Mouse (Mus musculus) A20 (cell line): Measurements from ENCODE around the gene Crtac1.

Experiments
- DNase-seq: peaks from one replicate; pipeline ENCODE4 v3.0.0-alpha.2; 2011; ENCODE audit warnings: low read depth, low spot score

Gene Crtac1

GRCm38 (mm10) chr19:42425208-42425607, 6.4 kb downstream of the Crtac1 start:
- DNase-seq: peak; percentile 35

- DNase-seq: no peak
Observed at GRCm38 (mm10) chr19:42415042-42415441, 16.5 kb downstream of the Crtac1 start.

GRCm38 (mm10) chr19:42409856-42410255, 21.7 kb downstream of the Crtac1 start:
- no peak for DNase-seq

GRCm38 (mm10) chr19:42409226-42409625, 22.4 kb downstream of the Crtac1 start:
- no peak for DNase-seq

GRCm38 (mm10) chr19:42404364-42404763, 27.2 kb downstream of the Crtac1 start:
- no peak for DNase-seq

GRCm38 (mm10) chr19:42399974-42400373, 31.6 kb downstream of the Crtac1 start:
- DNase-seq: no peak

GRCm38 (mm10) chr19:42397281-42397680, 34.3 kb downstream of the Crtac1 start:
- no peak for DNase-seq

GRCm38 (mm10) chr19:42394848-42395534, 36.6 kb downstream of the Crtac1 start:
- no peak for DNase-seq

GRCm38 (mm10) chr19:42393920-42394319, 37.7 kb downstream of the Crtac1 start:
- DNase-seq: no peak

- no peak for DNase-seq
Observed at GRCm38 (mm10) chr19:42392094-42392493, 39.5 kb downstream of the Crtac1 start.

- DNase-seq: no peak
Observed at GRCm38 (mm10) chr19:42389574-42389973, 42.0 kb downstream of the Crtac1 start.

- DNase-seq: no peak
Observed at GRCm38 (mm10) chr19:42384981-42385598, 46.5 kb downstream of the Crtac1 start.

- DNase-seq: no peak
Observed at GRCm38 (mm10) chr19:42380981-42381373, 50.6 kb downstream of the Crtac1 start.

- DNase-seq: no peak
Observed at GRCm38 (mm10) chr19:42380321-42380980, 51.1 kb downstream of the Crtac1 start.

- no peak for DNase-seq
Observed at GRCm38 (mm10) chr19:42379798-42380197, 51.8 kb downstream of the Crtac1 start.

GRCm38 (mm10) chr19:42377206-42377605, 54.4 kb downstream of the Crtac1 start:
- no peak for DNase-seq

- DNase-seq: no peak
Observed at GRCm38 (mm10) chr19:42363551-42363950, 68.0 kb downstream of the Crtac1 start.

GRCm38 (mm10) chr19:42358406-42358805, 73.2 kb downstream of the Crtac1 start:
- DNase-seq: no peak

- no peak for DNase-seq
Observed at GRCm38 (mm10) chr19:42356854-42357253, 74.7 kb downstream of the Crtac1 start.

GRCm38 (mm10) chr19:42355476-42355875, 76.1 kb downstream of the Crtac1 start:
- DNase-seq: no peak

- peak; percentile 62 for DNase-seq
Observed at GRCm38 (mm10) chr19:42341183-42341582, 90.4 kb downstream of the Crtac1 start.

- DNase-seq: peak; percentile 25
Observed at GRCm38 (mm10) chr19:42332081-42332736, 99.4 kb downstream of the Crtac1 start.
